Mouse (Mus musculus) layer of hippocampus, adult 11-12 months (tissue): Measurements from ENCODE around the gene Mapt.

ENCODE experiments used
- DNase-seq: peaks from one replicate; pipeline ENCODE4 v3.0.0; 2022; ENCODE audit warnings: low spot score

Gene Mapt

DNA sequence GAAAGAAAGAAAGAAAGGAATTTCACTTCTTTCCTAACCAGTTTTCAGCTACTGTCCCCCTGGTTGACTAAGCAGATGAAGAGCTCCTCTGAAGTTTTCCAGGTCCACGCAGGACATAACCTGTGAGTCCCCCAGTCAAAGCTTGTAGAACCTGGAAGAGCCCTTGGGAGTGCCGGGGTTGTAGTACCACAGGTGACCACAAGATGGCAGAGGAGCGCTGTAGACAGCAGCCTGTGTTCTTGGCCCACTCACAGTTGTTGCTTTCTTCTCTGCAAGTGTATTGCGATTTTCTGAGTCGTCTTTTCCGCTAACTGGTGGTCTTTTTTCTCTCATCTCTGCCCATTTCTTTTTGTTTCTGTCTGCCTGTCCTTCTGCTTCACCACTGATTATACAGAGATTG, 84.5 kb downstream of the Mapt start:
- DNase-seq: peak; percentile 73

DNA sequence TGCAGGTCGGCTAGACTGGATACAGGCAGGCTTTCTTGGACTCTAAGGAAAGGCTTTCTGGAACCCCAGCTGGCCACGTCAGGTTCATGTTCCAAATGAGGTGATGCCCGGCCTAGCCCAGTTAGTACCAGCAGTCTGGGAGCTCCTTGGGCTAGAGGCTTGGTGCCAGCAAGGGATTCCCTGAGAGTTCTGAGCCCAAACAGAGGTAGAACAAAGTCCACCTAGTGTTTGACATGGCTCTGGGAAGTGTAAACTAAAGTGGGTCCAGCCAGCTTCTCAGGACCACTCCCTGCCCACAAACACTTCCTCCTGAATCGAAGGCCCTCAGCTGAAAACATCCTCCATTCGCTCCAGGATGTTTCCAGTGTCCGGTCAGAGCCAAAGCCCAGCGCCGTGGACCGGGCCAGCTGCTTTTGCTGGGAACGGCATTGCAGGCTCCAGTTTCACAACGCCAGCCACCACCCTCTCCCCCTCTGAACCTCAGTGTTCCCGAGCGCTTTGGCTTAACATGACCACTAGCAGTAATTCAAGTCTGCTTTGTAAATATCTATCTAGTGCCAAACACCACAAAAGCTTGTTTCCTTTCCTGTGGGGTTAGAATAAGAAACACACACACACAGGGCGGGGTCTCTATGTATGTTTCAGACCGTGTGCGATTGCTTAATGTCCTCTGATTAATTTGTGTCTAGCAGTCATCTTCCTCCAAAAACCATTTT, 85.7 kb downstream of the Mapt start:
- DNase-seq: no peak

DNA sequence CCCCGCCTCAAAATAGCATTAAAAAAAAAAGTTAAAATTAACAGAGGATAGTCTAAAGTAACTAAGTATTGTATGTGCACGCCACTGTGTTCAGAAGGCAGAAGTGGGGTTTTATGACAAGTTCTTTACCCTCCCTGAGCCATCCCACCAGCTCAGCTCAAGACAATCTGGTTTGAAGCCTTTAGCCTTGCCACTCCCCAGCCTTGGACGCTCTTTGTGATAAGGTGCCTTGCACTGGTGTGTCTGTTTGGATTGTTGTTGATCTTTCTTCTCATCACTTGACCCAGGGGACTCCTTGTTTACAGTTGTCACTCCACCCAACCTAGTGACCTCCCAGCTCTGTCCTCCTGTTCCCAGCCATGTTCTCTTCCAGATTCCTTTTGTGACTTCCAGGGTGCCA, 86.4 kb downstream of the Mapt start:
- no peak for DNase-seq

DNA sequence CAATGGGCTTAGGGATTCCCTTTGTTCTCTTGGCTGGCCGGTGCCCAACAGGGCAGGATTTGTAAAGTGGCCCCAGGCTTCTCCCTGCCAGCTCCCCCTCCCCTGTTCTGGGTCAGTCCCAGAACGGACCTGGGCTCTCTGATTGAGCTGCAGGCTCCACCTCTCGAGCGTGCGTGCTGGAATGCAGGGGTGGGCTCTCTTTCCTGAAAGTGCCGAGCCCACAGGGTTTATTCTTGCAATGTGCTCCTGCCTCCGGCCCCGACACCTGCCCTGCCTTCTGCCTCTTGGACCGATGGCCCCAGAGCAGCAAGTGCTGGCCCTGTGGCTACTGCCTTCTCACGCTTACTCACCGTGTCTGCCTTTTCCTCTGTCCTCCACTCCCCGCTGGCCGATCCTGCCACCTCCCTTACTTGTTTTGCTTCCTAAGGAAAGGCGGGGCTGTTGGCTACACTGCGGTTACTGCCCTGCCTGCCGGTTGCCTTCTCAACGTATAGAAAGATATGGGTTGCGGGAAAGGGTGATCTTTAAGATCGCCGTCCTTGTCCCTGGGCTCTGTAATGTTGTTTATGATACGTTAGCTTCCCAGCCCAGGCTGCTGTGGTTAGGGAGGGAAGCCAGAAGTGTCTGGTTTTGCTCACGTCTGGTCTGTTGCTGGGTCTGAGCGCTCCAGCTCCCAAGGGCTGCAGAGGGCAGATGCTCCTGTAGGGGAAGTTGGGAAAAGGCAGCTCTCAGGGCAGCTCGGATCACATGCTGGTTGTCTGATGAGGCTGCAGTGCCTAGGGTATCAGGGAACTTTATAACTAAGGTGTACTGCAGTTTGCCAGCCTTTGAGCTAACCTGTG, 88.0 kb downstream of the Mapt start:
- DNase-seq: no peak

DNA sequence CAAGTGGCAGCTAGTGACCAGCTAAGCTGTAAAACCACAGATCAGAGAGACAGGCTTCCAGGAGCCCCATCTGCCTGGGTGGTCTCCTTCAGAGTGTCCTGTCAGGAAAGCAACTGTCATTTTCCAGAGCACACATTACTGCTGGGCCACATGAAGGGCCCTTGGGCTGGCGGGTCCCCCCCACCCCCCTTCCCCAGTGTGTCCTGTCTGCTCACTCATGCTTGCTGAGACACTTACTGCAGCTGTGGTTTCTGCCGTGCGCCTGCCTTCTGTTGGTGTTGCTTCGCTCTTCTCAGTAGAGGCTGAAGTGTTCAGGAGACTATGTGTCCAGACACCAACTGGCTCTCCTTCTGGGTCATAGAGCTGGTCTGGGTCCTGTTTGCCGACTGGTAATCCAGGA, 89.3 kb downstream of the Mapt start:
- no peak for DNase-seq

DNA sequence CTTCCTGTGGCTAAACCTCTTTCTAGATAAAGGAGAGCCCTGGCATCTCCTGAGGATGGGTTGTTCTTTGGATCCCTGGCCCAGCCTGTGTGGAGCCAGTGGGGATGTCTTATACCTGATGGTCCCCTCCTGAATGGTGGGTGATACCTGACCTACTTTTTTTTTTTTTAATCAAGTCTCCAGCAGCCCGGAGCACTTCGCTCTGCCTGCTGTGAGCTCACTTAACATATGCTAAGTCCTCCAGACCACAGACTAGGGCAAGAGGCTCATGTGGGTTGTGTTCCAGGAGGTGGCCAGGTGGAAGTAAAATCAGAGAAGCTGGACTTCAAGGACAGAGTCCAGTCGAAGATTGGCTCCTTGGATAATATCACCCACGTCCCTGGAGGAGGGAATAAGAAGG, 91.0 kb downstream of the Mapt start:
- DNase-seq: no peak

DNA sequence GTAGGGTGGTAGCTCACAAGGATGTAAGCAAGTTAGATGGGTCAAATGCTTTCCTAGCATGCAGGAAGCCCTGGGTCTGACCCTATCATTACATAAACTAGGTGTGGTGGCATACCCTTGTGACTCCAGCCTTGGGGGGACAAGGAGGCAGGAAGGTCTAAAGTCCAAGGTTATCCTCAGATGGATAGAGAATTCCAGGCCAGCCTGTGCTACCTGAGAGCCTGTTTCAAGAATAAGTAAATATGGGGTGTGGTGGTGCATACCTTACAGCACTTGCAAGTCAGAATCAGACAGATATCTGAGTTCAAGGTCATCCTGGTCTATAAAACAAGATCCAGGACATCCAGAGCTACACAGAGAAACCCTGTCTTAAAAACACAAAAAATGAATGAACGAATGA, 96.3 kb downstream of the Mapt start:
- DNase-seq: no peak

DNA sequence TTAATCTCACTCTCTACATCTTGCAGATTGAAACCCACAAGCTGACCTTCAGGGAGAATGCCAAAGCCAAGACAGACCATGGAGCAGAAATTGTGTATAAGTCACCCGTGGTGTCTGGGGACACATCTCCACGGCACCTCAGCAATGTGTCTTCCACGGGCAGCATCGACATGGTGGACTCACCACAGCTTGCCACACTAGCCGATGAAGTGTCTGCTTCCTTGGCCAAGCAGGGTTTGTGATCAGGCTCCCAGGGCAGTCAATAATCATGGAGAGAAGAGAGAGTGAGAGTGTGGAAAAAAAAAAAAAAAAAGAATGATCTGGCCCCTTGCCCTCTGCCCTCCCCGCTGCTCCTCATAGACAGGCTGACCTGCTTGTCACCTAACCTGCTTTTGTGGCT, 96.8 kb downstream of the Mapt start:
- DNase-seq: no peak

DNA sequence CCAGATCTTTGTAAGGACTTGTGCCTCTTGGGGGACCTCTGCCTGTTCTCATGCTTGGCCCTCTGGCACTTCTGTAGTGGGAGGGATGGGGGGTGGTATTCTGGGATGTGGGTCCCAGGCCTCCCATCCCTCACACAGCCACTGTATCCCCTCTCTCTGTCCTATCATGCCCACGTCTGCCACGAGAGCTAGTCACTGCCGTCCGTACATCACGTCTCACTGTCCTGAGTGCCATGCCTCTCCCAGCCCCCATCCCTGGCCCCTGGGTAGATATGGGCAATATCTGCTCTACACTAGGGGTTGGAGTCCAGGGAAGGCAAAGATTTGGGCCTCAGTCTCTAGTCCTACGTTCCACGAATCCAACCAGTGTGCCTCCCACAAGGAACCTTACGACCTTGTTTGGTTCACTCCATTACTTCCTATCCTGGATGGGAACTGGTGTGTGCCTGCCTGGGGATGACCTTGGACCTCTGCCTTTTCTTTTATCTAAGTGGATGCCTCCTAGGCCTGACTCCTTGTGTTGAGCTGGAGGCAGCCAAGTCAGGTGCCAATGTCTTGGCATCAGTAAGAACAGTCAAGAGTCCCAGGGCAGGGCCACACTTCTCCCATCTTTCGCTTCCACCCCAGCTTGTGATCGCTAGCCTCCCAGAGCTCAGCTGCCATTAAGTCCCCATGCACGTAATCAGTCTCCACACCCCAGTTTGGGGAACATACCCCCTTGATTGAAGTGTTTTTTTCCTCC, 98.2 kb downstream of the Mapt start:
- DNase-seq: no peak

DNA sequence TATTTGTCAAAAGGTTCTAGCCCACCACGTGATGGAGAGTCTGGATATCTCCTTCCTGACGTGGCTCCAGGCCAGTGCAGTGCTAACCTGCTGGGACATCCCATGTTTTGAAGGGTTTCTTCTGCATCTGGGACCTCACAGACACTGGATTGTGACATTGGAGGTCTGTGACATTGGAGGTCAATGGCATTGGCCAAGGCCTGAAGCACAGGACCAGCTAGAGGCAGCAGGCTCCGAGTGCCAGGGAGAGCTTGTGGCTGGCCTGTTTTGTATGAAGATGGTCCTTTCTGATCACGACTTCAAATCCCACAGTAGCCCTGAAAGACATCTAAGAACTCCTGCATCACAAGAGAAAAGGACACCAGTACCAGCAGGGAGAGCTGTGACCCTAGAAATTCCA, 99.0 kb downstream of the Mapt start:
- no peak for DNase-seq

DNA sequence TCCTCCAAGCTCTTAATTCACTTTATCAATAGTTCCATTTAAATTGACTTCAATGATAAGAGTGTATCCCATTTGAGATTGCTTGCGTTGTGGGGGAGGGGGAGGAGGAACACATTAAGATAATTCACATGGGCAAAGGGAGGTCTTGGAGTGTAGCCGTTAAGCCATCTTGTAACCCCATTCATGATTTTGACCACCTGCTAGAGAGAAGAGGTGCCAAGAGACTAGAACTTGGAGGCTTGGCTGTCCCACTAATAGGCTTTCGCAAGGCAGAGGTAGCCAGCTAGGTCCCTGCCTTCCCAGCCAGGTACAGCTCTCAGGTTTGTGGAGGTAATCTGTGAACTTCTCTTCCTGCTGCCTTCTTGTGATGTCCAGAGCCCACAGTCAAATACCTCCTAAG, 100.0 kb downstream of the Mapt start:
- DNase-seq: no peak

DNA sequence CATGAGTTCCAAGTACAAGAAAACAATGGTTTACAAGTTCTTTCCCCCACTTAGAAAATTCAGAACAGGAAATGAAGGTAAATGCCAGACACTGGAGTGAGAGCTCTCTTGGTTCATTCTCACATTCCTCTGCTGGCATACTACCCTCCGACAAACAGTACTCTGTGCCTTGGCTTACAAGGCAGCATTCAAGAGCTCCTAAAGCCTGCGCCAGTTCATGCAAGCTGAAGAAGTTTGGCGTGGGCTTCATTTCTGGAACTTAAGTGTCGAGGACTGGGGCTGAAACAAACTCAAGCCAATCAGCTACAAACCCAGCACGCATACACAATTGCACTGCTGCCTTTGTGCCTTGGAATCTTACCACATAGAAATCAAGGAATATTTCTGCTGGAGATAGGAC, 100.9 kb downstream of the Mapt start:
- DNase-seq: no peak

DNA sequence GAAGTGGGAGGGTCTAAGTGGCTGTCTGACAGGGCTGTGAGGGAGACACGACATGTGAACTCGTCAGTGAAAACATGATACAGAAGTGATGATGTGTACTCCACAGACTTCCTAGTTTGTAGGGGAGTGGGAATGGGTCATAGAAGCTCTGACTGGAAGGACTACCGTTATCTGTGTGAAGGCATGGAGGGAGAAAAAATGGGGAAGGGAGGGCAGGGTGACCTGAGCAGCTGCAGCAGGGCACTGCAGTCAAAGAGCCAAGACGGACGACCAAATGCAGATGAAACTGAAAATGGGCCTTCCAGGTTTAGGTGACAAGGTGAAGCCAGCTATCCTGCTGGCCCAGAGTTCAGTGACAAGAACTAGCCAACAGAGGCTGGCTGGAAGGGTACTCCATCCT, 102.9 kb downstream of the Mapt start:
- no peak for DNase-seq

DNA sequence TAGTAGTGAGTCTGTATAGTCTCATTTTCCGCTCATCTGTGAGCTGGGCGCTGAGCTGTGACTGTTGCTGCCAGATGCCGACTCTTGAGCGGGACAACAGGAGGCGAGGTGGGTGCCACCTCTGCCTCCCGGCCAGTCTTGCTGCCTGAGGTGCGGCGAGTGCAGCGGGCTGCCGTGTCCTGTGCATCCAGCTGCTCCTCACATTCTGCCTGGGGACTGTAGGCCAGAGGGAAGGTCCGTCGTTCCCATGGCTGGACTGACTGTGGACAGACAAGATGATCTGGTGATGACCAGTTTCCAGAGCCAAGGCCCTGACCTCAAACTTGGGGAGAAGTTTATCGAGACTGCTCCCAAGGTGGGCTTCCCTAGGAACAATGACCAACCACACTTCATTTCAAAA, 103.8 kb downstream of the Mapt start:
- DNase-seq: no peak

DNA sequence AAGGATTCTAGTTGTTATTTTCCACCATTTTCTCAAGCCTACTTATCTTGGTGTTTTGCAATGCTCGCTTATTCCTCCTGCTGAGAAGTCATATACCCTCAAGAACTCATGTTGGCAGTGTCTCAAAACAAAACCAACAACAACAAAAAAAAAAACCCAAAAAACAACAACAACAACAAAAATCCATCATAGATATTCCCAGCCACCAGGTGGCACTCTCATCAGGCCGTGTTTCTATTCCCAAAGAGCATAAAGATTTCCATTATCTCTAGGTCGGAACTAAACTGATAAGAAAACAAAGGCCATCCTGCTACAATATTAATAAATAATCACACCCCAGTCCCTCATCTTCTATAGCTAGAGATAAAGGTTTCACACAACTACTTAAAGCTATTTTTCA, 115.7 kb downstream of the Mapt start:
- no peak for DNase-seq

DNA sequence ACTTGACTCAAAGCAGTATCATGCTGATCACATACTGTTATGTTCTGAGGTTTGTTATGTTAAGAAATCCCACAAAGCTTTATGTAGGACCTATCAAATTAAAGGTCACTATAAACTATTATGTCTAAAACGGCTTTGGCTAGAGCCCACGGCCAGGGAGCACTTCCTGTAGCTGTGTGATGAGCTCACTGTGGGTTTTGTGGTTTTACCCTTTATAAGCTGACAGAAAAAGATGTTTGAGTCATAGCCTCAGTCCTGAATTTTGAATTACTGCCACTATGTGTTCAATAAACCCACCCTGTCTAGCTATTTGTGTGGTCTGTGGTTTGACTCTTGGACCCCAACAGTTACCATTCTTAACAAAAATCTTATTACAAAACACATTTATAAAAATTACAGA, 130.6 kb downstream of the Mapt start:
- no peak for DNase-seq

DNA sequence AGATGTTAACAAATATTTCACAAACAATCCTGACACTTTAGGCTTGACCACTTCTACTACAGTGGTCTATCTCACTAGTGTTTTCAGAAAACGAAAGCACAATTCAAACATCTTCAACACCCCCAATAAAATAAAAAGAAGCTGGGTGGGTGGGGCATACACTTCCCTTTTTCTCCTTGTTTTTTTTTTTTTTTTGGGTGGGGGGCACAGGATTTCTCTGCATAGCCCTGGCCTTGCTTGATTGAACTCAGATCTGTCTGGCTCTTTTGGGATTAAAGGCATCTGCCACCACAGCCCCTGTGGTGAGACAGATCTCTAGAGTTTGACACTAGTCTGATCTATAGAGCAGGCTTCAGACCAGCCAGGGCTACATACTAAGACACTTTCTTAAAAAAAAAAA, 131.5 kb downstream of the Mapt start:
- DNase-seq: no peak

DNA sequence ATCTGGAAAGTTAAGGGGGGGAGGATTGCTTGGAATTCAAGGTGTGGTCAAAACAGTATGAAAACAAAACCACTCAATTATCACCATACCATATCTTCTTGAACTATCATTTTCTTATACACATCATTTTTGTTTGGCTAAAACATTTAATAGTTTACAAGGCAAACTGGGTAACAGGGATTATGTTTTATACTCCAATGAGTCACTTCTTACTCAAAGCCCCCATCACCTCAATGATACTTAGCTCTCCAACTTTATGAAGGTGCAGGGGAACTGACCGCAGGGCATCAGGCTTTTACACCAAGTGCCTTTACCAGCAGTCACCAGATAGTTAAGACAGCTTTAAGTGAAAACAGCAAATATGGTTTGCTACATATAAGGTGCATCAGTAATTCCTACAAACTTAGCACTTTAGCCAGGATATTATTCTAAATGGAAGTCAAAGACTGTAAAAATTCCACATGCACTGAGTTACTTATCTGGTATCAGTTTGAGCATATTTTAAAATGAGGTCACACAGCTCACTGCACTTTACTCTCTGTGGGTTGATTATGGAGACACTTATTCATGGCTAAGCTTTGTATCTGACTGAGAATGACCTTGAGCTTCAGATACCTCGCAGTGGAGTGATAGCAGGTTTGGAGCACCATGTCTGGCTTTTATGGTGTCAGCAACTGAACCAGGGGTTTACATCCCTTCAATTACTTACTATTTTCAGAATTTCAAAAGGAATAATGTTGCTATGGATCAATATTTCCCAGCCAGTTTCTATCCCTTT, 132.8 kb downstream of the Mapt start:
- DNase-seq: no peak

DNA sequence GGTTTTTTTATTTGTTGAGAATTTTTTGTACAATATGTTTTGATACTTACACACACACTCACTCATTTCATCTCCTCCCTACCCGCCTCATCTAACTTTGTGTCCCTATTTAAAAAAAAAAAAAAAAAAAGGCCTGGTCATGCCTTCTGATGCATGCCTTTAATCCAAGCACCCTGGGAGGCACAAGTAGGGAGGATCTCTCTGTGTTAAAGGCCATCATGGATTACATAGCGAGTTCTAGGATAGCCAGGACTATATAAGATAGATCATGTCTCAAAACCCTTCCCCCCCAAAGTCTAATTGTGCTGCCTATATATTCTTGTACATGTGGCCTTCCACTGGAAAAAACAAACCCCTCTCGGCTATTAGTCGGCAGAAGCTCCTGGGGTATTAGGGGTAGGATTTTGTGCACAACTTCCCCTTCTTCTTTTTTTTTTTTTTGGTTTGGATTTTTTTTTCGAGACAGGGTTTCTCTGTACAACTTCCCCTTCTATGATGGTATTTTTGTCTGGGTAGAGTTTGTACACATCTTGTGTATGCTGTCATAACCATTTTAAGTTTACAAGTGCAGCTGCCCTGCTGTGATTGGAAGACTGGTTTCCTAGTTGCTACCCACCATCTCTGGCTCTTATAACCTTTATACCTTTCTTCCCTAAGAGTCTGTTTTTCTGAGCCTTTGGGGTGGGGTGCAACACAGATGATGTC, 136.4 kb downstream of the Mapt start:
- no peak for DNase-seq

DNA sequence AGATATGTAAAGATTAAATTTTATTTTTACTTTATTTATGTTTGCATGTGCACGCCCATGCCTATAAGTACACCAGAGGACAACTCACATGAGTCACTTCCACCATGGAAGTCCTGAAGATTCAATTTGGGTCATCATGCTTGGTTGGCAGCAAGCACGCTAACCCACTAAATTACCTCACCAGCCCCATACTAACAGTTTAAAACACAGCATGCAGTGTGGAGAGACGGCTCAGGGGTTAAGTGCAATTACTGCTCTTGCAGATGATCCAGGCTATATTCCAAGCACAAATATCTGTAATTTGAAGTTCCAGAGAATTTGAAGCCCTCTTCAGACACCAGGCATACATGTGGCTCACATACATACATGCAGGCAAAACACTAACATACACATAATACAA, 145.1 kb downstream of the Mapt start:
- DNase-seq: no peak

DNA sequence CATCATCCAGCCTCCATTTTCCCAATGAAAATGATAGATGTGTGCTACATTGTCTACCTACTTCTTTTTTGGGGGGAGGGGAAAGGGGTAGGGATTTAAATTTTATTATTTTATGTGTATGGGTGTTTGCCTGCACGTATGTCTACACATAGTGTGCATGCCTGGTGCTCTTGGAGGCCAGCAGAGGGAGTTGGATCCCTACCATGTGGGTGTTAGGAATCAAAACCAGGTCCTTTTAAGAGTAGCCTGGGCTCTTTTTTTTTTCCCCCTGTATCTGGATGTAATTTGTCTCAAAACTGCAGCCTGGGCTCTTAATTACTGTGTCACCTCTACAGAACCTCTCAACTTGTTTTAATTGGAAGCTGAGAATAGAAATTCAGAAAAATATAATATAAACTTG, 148.4 kb downstream of the Mapt start:
- no peak for DNase-seq
